Mouse (Mus musculus) midbrain, embryonic 16.5 days (tissue): ENCODE data around the gene Zfp324. TPM values are rescaled to one million over a fixed set of nuclear protein-coding genes. Genes with fewer than 3 reads are reported as not detected.
"Not testable (repeated sequence)": the region's sequence is repeated elsewhere in the genome, so short reads cannot be mapped to it uniquely, and the experiment has no call there.

Experiments used
- ATAC-seq: fragments of 200-750 bp; cut with Nextera tagmentation; 2 replicates; pipeline ENCODE4 v1.8.0; 2017; ENCODE audit warnings: moderate TSS enrichment
- H3K27ac ChIP-seq: fragments of 300-500 bp; sonication (generic); 2 replicates; pipeline ENCODE4 v1.5.1; 2014; ENCODE audit warnings: mild to moderate bottlenecking, low read length, mixed read lengths
- H3K27me3 ChIP-seq: fragments of 300-500 bp; sonication (generic); 2 replicates; pipeline ENCODE4 v1.6.1; 2014; ENCODE audit warnings: low read depth, low read length, mixed read lengths; ENCODE audit not compliant: control insufficient read depth, insufficient read depth
- H3K36me3 ChIP-seq: fragments of 300-500 bp; sonication (generic); 2 replicates; pipeline ENCODE4 v1.6.1; 2014; ENCODE audit warnings: mild to moderate bottlenecking, low read length, moderate library complexity, mixed read lengths; ENCODE audit not compliant: control insufficient read depth, insufficient read depth
- H3K4me1 ChIP-seq: fragments of 300-500 bp; sonication (generic); 2 replicates; pipeline ENCODE4 v1.6.1; 2014; ENCODE audit warnings: mild to moderate bottlenecking, low read length, mixed read lengths; ENCODE audit not compliant: control insufficient read depth, insufficient read depth
- H3K4me2 ChIP-seq: fragments of 300-500 bp; sonication (generic); 2 replicates; pipeline ENCODE4 v1.6.1; 2014; ENCODE audit warnings: mild to moderate bottlenecking, low read length, mixed read lengths
- H3K4me3 ChIP-seq: fragments of 300-500 bp; sonication (generic); 2 replicates; pipeline ENCODE4 v1.5.1; 2014; ENCODE audit warnings: low read depth, mild to moderate bottlenecking, low read length, moderate library complexity, mixed read lengths
- H3K9ac ChIP-seq: fragments of 300-500 bp; sonication (generic); 2 replicates; pipeline ENCODE4 v1.6.1; 2014; ENCODE audit warnings: low read depth, low read length, mixed read lengths
- H3K9me3 ChIP-seq: fragments of 300-500 bp; sonication (generic); replicated peaks from 2 replicates; pipeline ENCODE4 v1.6.1; 2014; ENCODE audit warnings: mild to moderate bottlenecking, low read length, mixed read lengths; ENCODE audit not compliant: control insufficient read depth, poor library complexity, severe bottlenecking
- WGBS: fragments of 180-500 bp; shearing (Covaris S2); extraction: QIAGEN DNeasy Blood & Tissue Kit; methylation state at CpG from one replicate; pipeline ENCODE4 v1.1.7; 2014; 5-methylcytosine and 5-hydroxymethylcytosine counted together
- polyA plus RNA-seq: library from polyadenylated mRNA; unstranded; fragments of >200 nt; fragmentation: Nextera tagmentation; extraction: Ambion mirVana; gene quantifications from 2 replicates; pipeline ENCODE4 v1.2.1, GENCODE M21; 2015

Zfp324 gene
- polyA plus RNA-seq = 14.5 and 14.9 TPM in 2 replicates

GRCm38 (mm10) chr7:12965678-12966091 is at the start of gene Zfp324:
TSS of gene Zfp324 (plus strand) at chr7:12965838.
- Histone ChIP-seq H3K4me3 (peak within 1 kb of the TSS; percentile 94), H3K36me3 (peaks cover 12% of the 10 kb centered on the region), H3K9ac (peak within 1 kb of the TSS; percentile 98), H3K9me3 (no peaks in the 10 kb centered on the region), H3K4me2 (peak within 1 kb of the TSS; percentile 67), H3K27me3 (no peaks in the 10 kb centered on the region), H3K4me1 (peaks cover 21% of the 10 kb centered on the region), H3K27ac (peak within 1 kb of the TSS; percentile 91)
- WGBS = 1% methylated on average over 23 of the region's 23 CpGs
- ATAC-seq = peak; percentile 94

DNA sequence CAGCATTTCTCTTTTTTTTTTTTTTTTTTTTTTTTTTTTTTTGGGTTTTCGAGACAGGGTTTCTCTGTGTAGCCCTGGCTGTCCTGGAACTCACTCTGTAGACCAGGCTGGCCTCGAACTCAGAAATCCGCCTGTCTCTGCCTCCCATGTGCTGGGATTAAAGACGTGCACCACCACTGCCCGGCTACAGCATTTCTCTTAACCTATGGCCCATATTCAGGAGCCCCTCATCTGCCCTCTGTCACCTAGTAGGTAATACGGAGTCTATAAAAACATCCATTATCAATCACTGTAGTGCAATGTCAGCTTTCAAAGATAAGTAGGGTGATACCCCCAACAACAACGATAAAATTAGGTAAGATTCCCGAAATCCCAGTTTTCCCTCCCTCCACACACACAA is 45.1 kb upstream of the Zfp324 start:
- Histone ChIP-seq H3K4me1 (peaks cover 12% of the 10 kb centered on the region), H3K36me3 (peaks cover 12% of the 10 kb centered on the region)
- not testable (repeated sequence) for H3K9ac ChIP-seq, H3K4me2 ChIP-seq, ATAC-seq, H3K4me3 ChIP-seq, H3K27ac ChIP-seq, H3K27me3 ChIP-seq, H3K9me3 ChIP-seq
- 93% methylated on average over 7 of the region's 8 CpGs for WGBS

DNA sequence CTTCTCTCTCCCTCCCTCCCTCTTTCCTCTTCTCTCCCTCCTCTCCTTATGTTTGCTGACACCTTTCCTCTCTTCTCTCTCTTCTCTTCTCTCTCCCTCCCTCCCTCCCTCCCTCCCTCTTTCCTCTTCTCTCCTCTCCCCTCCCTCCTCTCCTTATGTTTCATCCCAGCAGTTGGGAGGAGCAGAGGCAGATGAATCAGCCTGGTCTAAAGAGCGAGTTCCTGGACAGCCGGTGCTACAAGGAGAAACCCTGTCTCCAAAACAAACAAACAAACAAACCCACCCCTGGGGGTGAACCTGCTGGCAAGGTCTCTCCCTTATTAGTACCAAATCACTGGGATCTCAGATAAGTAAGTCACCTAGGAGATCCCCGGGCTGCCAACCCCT is 44.3 kb upstream of the Zfp324 start:
- peaks cover 6% of the 10 kb centered on the region for H3K27me3 ChIP-seq
- WGBS = 0% methylated on average over 3 of the region's 3 CpGs
- peak overlapping the region; percentile 97 for H3K27ac ChIP-seq
- ATAC-seq = peak; percentile 27
- peak overlapping the region; percentile 81 for H3K4me2 ChIP-seq
- H3K9ac ChIP-seq = peak overlapping the region; percentile 81
- peaks cover 12% of the 10 kb centered on the region for H3K4me1 ChIP-seq
- peaks cover 20% of the 10 kb centered on the region for H3K36me3 ChIP-seq
- peak overlapping the region; percentile 83 for H3K4me3 ChIP-seq
- no peaks in the 10 kb centered on the region for H3K9me3 ChIP-seq

DNA sequence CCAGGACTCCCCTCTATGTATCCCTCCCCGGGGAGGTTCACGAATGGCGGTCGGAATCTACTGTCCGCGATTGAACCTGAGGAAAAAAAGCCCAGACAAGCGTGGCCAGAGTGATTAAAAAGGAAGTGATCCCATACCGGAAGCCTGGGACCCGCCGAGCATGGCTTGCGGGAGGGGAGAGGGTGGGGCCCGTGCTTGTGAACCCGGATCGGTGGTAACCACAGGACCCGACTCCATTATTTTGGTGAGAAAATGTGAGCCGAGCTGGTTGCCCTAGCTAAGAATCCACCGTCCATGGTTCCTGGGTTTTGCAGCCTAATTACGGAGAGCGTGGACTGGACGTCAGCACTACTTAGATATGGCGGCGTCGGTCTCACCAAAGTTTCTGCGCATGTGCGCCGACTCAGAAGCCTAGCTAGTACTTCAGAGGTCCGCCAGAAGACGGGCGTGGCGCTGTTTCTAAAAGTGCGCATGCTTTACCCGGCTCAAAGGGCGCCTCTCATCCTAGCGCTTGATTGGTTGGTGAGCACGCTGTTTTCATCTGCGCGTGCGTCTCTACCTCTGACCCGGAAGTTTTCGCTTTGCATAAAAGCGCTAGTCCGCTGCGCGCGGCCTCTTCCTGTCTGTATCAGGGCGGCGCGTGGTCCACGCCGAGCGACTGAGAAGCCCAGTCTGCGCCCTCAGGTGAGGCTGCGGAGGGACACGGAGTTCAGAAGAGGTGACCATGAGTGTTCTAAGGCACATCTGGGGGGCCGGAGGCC is 43.8 kb upstream of the Zfp324 start, which contains the start of gene Rps5:
Rps5 (plus strand) TSS at position 586 of the 761 bp plus-strand sequence.
- peak within 1 kb of the TSS; percentile 83 for H3K4me3 ChIP-seq
- peak within 1 kb of the TSS; percentile 91 for H3K4me2 ChIP-seq
- WGBS = under 1% methylated on average over 55 of the region's 55 CpGs
- peak within 1 kb of the TSS; percentile 97 for H3K27ac ChIP-seq
- peaks cover 12% of the 10 kb centered on the region for H3K4me1 ChIP-seq
- H3K9me3 ChIP-seq = no peaks in the 10 kb centered on the region
- ATAC-seq = peak; percentile 98
- peaks cover 10% of the 10 kb centered on the region for H3K27me3 ChIP-seq
- peak within 1 kb of the TSS; percentile 81 for H3K9ac ChIP-seq
- H3K36me3 ChIP-seq = peaks cover 24% of the 10 kb centered on the region

GRCm38 (mm10) chr7:12922729-12923128 is 42.9 kb upstream of the Zfp324 start:
- peak overlapping the region; percentile 91 for H3K4me2 ChIP-seq
- peaks cover 26% of the 10 kb centered on the region for H3K36me3 ChIP-seq
- no peak overlapping the region for H3K27ac ChIP-seq
- peaks cover 19% of the 10 kb centered on the region for H3K27me3 ChIP-seq
- peak overlapping the region; percentile 83 for H3K4me3 ChIP-seq
- peak overlapping the region; percentile 76 for H3K9ac ChIP-seq
- peak; percentile 6; the same call in 1 of the 2 replicates for ATAC-seq
- H3K9me3 ChIP-seq = no peaks in the 10 kb centered on the region
- 4% methylated on average over 8 of the region's 8 CpGs for WGBS
- peaks cover 12% of the 10 kb centered on the region for H3K4me1 ChIP-seq

- Histone ChIP-seq H3K9me3 (no peaks in the 10 kb centered on the region), H3K27ac (no peak overlapping the region), H3K9ac (no peak overlapping the region), H3K36me3 (peaks cover 26% of the 10 kb centered on the region), H3K4me2 (no peak overlapping the region), H3K27me3 (peaks cover 21% of the 10 kb centered on the region), H3K4me1 (peaks cover 12% of the 10 kb centered on the region), H3K4me3 (no peak overlapping the region)
- ATAC-seq = no peak
- WGBS = 81% methylated on average over 7 of the region's 7 CpGs
Measured at GRCm38 (mm10) chr7:12926316-12926715, 39.3 kb upstream of the Zfp324 start.

DNA sequence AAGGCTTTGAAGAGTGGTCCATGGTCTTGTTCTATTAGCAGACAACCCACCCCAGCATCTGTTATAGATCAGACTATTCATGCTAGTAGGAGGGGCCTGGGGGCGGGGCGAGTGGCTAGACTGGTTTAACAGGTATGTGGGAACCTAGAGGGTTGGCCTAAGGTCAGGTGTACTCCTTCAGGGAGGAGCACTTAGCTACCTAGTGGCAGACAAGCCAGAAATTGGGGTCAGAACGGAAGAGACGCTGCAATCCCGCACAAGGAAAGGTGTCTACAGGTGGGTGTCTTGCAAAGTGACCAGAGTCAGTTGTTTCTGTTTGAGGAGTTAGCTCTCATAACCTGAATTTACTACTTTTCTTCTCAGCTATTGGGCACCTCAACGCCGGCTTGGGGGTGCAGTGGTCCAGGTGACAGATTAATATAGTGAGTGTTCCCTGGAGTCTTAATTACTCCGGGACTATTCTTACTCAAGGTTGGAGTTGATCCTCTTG is 38.4 kb upstream of the Zfp324 start, which contains the start of gene Rnf225:
Rnf225 (plus strand) TSS at position 226 of the 490 bp plus-strand sequence.
- 27% methylated on average over 8 of the region's 8 CpGs for WGBS
- no peaks in the 10 kb centered on the region for H3K9me3 ChIP-seq
- peak within 1 kb of the TSS; percentile 45 for H3K9ac ChIP-seq
- peak within 1 kb of the TSS; percentile 26 for H3K4me3 ChIP-seq
- H3K36me3 ChIP-seq = peaks cover 26% of the 10 kb centered on the region
- ATAC-seq = peak; percentile 1; the same call in 1 of the 2 replicates
- H3K27ac ChIP-seq = no peak within 1 kb of the TSS
- peaks cover 12% of the 10 kb centered on the region for H3K4me1 ChIP-seq
- peaks cover 21% of the 10 kb centered on the region for H3K27me3 ChIP-seq
- peak within 1 kb of the TSS; percentile 51 for H3K4me2 ChIP-seq

DNA sequence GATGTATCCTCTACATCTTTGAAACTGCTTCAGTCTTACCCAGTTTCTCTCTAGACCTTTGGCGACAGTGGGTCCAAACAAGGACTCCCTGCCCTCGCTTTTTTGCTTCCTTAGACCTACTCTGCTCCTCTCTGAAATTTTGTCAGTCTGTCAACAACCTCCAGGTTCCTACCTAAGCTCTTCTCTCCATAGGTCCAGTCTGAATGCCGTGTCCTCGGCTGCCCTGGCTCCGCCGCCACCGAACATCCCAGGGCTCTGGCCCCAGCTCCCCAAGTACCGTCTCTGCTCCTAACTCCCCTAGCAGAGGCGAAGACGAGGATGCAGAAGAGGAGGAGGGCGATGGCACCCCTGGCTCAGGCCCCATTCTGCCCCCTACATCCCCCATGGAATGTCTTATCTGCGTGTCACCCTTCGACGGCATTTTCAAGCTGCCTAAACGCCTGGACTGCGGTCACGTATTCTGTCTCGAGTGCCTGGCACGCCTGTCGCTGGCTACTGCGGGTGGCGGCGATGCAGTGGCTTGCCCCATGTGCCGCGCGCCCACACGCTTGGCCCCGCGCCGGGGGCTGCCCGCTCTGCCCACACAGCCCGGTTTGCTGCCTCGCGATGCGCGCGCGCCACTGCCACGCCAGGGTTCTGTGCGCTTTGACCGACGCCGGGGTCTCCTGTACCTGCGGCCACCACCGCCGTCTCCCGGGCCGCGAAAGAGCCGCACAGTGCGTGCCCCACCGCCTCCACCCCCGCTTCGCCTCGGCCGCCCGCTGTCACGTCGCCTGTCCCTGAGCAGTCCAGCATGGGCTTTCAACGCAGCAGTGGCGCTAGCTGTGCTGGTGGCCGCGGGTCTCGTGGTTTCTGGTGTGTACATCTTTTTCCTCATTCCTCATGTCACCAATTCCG is 37.7 kb upstream of the Zfp324 start:
- peak; percentile 44 for ATAC-seq
- Histone ChIP-seq H3K4me1 (peaks cover 9% of the 10 kb centered on the region), H3K4me2 (peak overlapping the region; percentile 51), H3K27me3 (peaks cover 21% of the 10 kb centered on the region), H3K27ac (no peak overlapping the region), H3K9ac (peak overlapping the region; percentile 45), H3K36me3 (peaks cover 26% of the 10 kb centered on the region), H3K9me3 (no peaks in the 10 kb centered on the region), H3K4me3 (peak overlapping the region; percentile 26)
- 4% methylated on average over 65 of the region's 65 CpGs for WGBS
